Mouse (Mus musculus) spleen, postnatal 4 days (tissue): ENCODE measurements around the gene Il15ra.

Source experiments
- DNase-seq, 2 experiments: peaks; one replicate each; pipeline ENCODE4 v3.0.0; 2022; ENCODE audit warnings: low spot score in 2 of 2

Il15ra gene

GRCm38 (mm10) chr2:11708538-11708937 is 3.4 kb downstream of the Il15ra start:
- DNase-seq: no peak

GRCm38 (mm10) chr2:11710101-11710500 is 5.0 kb downstream of the Il15ra start:
- DNase-seq: peak; percentile 24 to 70

- no peak for DNase-seq
Measured at GRCm38 (mm10) chr2:11712483-11712990, 7.4 kb downstream of the Il15ra start.

- DNase-seq: no peak
Measured at GRCm38 (mm10) chr2:11713021-11713420, 7.9 kb downstream of the Il15ra start.

GRCm38 (mm10) chr2:11714535-11714934 is 9.4 kb downstream of the Il15ra start:
- no peak for DNase-seq

GRCm38 (mm10) chr2:11718573-11718972 is 13.5 kb downstream of the Il15ra start:
- no peak for DNase-seq

GRCm38 (mm10) chr2:11722564-11722963 is 17.5 kb downstream of the Il15ra start:
- DNase-seq: no peak

GRCm38 (mm10) chr2:11727574-11727973 is 22.5 kb downstream of the Il15ra start:
- no peak for DNase-seq

GRCm38 (mm10) chr2:11729091-11729490 is 24.0 kb downstream of the Il15ra start:
- no peak for DNase-seq

- no peak for DNase-seq
Measured at GRCm38 (mm10) chr2:11732978-11733377, 27.9 kb downstream of the Il15ra start.

- DNase-seq: no peak
Measured at GRCm38 (mm10) chr2:11735853-11736252, 30.8 kb downstream of the Il15ra start.

GRCm38 (mm10) chr2:11738794-11739193 is 33.7 kb downstream of the Il15ra start:
- DNase-seq: no peak

- no peak for DNase-seq
Measured at GRCm38 (mm10) chr2:11739516-11740051, 34.5 kb downstream of the Il15ra start.

- DNase-seq: no peak
Measured at GRCm38 (mm10) chr2:11762541-11762940, 57.5 kb downstream of the Il15ra start.

- DNase-seq: no peak
Measured at GRCm38 (mm10) chr2:11765694-11766093, 60.6 kb downstream of the Il15ra start.

GRCm38 (mm10) chr2:11766485-11767160 is 61.5 kb downstream of the Il15ra start:
- DNase-seq: no peak

- DNase-seq: no peak
Measured at GRCm38 (mm10) chr2:11767161-11767545, 62.1 kb downstream of the Il15ra start.

GRCm38 (mm10) chr2:11771701-11772100 is 66.6 kb downstream of the Il15ra start:
- DNase-seq: no peak

- DNase-seq: no peak
Measured at GRCm38 (mm10) chr2:11772401-11772800, 67.3 kb downstream of the Il15ra start.

- DNase-seq: no peak
Measured at GRCm38 (mm10) chr2:11774426-11774825, 69.3 kb downstream of the Il15ra start.

GRCm38 (mm10) chr2:11775121-11775520 is 70.0 kb downstream of the Il15ra start:
- DNase-seq: no peak

- no peak for DNase-seq
Measured at GRCm38 (mm10) chr2:11776415-11776814, 71.3 kb downstream of the Il15ra start.
